Mouse (Mus musculus) WW6 (cell line): Measurements from ENCODE around the gene Ifnlr1.
"Not testable (repeated sequence)": the region's sequence is repeated elsewhere in the genome, so short reads cannot be mapped to it uniquely, and the experiment has no call there.

Source experiments
- DNase-seq: peaks from one replicate; pipeline ENCODE4 v3.0.0-alpha.2; 2013; ENCODE audit warnings: low read depth, low spot score

Gene Ifnlr1

GRCm38 (mm10) chr4:135684731-135685130 lies 1.4 kb upstream of the Ifnlr1 start:
- DNase-seq = no peak

- no peak for DNase-seq
These were observed 474 bp downstream of the Ifnlr1 start for GRCm38 (mm10) chr4:135686568-135686953.

GRCm38 (mm10) chr4:135689797-135690196 lies 3.7 kb downstream of the Ifnlr1 start:
- DNase-seq = no peak

GRCm38 (mm10) chr4:135690241-135690640 lies 4.2 kb downstream of the Ifnlr1 start:
- no peak for DNase-seq

- no peak for DNase-seq
These were observed 6.8 kb downstream of the Ifnlr1 start for GRCm38 (mm10) chr4:135692916-135693315.

GRCm38 (mm10) chr4:135698498-135698897 lies 12.4 kb downstream of the Ifnlr1 start:
- no peak for DNase-seq

GRCm38 (mm10) chr4:135703497-135703896 lies 17.4 kb downstream of the Ifnlr1 start:
- no peak for DNase-seq

- DNase-seq = no peak
These were observed 17.9 kb downstream of the Ifnlr1 start for GRCm38 (mm10) chr4:135704016-135704415.

GRCm38 (mm10) chr4:135706045-135706444 lies 20.0 kb downstream of the Ifnlr1 start:
- DNase-seq = no peak

GRCm38 (mm10) chr4:135709072-135709564 lies 23.0 kb downstream of the Ifnlr1 start:
- no peak for DNase-seq

- DNase-seq = no peak
These were observed 23.5 kb downstream of the Ifnlr1 start for GRCm38 (mm10) chr4:135709621-135710020.

- no peak for DNase-seq
These were observed 24.3 kb downstream of the Ifnlr1 start for GRCm38 (mm10) chr4:135710392-135710791.

- no peak for DNase-seq
These were observed 28.7 kb downstream of the Ifnlr1 start for GRCm38 (mm10) chr4:135714776-135715175.

GRCm38 (mm10) chr4:135716438-135716837 lies 30.4 kb downstream of the Ifnlr1 start:
- DNase-seq = not testable (repeated sequence)

- no peak for DNase-seq
These were observed 36.6 kb downstream of the Ifnlr1 start for GRCm38 (mm10) chr4:135722540-135723290.

GRCm38 (mm10) chr4:135726416-135726815 lies 40.3 kb downstream of the Ifnlr1 start:
- no peak for DNase-seq

GRCm38 (mm10) chr4:135727817-135728216 lies 41.7 kb downstream of the Ifnlr1 start, which contains the start of gene Il22ra1:
TSS of gene Il22ra1 (plus strand) at chr4:135728172.
- DNase-seq = no peak

GRCm38 (mm10) chr4:135730204-135730603 lies 44.1 kb downstream of the Ifnlr1 start:
- DNase-seq = no peak

- DNase-seq = no peak
These were observed 44.9 kb downstream of the Ifnlr1 start for GRCm38 (mm10) chr4:135730951-135731350.

GRCm38 (mm10) chr4:135733901-135734300 lies 47.8 kb downstream of the Ifnlr1 start:
- DNase-seq = no peak

- DNase-seq = no peak
These were observed 50.8 kb downstream of the Ifnlr1 start for GRCm38 (mm10) chr4:135736903-135737302.

GRCm38 (mm10) chr4:135738237-135738636 lies 52.1 kb downstream of the Ifnlr1 start:
- no peak for DNase-seq

GRCm38 (mm10) chr4:135739148-135739547 lies 53.1 kb downstream of the Ifnlr1 start:
- no peak for DNase-seq
